Mouse (Mus musculus): ENCODE measurements around the gene Calhm6. TPM values are rescaled to one million over a fixed set of nuclear protein-coding genes. Genes with fewer than 3 reads are reported as not detected.

The Calhm6 gene
- 23.3 to 41.0 TPM (median 24.7 TPM) in 3 replicates for total RNA-seq (2017)

GRCm38 (mm10) chr10:34127392-34128378, at the start of gene Calhm6:
Calhm6 (minus strand) TSS chr10:34127984.
- 0 out of 2 replicates have a peak, but pooled peaks have one; percentile 11 for ATAC-seq (replicated peaks; ENCODE audit: insufficient number of reproducible peaks, low FRiP score, low TSS enrichment, poor library complexity, severe bottlenecking)

DNA sequence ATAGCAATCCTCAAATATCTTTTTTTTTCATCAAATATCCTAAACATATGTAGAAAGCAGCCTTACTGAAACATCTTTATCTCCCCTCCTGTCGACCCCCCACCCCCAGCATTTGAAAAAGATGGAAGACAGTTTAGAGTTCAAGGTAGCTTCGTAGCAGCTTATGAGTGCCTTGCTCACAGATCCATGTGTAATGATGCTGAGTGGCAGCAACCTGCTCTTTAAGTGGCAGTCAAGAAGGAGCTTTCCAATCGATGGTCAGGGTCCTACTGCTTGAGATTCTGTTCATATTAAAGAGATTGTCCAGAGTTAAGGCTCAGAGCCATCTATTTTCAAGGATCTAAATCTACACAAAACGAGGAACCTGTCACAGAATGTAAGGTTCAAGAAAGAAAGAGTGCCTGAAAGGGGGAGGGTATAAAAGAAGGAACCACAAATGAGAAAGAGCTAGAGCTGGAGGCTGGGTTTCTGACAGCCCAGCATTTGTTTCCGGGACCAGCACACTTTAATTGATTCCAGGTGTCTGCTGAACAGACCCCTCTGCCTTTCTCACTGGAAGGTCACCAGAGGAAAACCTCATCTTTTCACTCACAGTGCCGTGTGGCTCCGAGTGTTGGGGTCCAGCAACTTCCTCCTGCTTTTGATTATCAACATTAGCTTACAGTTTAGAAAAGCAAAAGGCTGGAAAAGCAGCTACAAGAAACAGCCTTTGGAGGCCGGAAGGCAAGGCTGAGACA, 48.3 kb upstream of the Calhm6 start:
- no peak for ATAC-seq (replicated peaks; ENCODE audit: insufficient number of reproducible peaks, low FRiP score, low TSS enrichment, poor library complexity, severe bottlenecking)

DNA sequence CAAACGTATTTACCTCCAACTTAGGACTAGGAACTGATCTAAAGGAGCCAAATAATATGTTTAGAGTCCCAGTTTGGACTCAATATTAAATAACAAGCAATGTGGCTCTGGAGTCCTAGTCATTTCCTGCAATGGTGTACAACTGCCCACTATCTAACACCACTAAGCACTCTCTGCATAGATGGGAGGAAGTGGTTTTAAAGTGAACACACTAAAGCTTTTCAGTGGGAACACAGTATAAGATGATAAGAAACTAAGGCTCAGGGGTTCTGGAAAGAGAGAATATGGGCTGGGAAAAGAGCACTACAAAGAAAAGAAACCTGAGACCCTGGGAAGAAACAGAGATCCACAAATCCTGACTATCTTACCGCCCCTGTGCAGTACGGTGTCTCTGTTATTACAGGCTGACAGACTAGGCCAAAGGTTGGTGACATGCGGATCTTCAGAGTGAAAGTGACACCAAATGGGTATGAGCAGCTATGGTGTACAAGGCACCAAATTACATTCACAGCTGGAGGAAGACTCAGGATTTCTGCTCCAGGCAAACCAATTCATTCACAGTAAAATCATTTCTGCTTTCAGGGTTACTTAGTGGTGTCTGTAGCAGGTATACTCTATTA, 45.0 kb upstream of the Calhm6 start:
- ATAC-seq (replicated peaks; ENCODE audit: insufficient number of reproducible peaks, low FRiP score, low TSS enrichment, poor library complexity, severe bottlenecking), result peak; percentile 44; the same call in 1 of the 2 replicates

DNA sequence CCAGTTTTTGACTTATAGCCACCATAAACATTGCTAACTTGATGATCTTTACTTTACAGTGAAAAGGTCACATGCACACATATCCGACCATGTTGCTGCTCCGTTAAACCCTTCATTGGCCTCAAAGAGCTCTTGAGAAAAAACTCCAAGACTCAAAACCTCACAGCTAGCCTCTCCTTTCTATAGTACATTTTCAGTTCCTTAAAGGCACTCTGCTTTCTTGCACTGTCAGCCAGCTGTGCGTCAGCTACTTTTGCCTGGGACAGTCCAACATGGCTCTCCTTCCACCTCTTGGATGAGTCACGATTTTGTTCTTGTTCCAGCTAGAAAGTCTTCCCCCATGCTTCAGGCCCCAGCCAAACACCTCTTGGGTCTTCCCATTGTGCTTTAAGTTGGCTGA, 43.9 kb upstream of the Calhm6 start:
- peak; percentile 79 for ATAC-seq (replicated peaks; ENCODE audit: insufficient number of reproducible peaks, low FRiP score, low TSS enrichment, poor library complexity, severe bottlenecking)

GRCm38 (mm10) chr10:34171191-34171590, 43.4 kb upstream of the Calhm6 start:
- ATAC-seq (replicated peaks; ENCODE audit: insufficient number of reproducible peaks, low FRiP score, low TSS enrichment, poor library complexity, severe bottlenecking), result peak; percentile 41; the same call in 1 of the 2 replicates

DNA sequence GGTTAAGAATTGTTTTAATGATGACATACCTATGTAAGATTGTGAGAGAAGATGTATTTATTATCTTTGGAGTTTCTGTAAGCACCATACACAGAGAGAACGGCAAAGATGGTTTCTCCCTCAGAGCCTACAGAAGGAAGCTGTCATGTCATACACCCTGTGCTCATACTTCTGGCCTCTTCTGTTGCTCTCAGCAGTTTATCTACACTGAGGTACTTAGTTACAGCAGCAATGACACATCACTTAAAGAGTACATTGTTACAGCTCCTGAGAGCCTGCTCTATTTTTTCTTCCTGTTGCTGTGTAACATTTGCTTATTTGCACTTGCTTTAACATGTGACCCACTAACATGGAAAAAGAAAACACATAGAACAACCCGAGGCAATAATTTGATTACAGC, 39.2 kb upstream of the Calhm6 start:
- ATAC-seq (replicated peaks; ENCODE audit: insufficient number of reproducible peaks, low FRiP score, low TSS enrichment, poor library complexity, severe bottlenecking), result no peak

GRCm38 (mm10) chr10:34155796-34156554, 28.2 kb upstream of the Calhm6 start:
- ATAC-seq (replicated peaks; ENCODE audit: insufficient number of reproducible peaks, low FRiP score, low TSS enrichment, poor library complexity, severe bottlenecking), result no peak

DNA sequence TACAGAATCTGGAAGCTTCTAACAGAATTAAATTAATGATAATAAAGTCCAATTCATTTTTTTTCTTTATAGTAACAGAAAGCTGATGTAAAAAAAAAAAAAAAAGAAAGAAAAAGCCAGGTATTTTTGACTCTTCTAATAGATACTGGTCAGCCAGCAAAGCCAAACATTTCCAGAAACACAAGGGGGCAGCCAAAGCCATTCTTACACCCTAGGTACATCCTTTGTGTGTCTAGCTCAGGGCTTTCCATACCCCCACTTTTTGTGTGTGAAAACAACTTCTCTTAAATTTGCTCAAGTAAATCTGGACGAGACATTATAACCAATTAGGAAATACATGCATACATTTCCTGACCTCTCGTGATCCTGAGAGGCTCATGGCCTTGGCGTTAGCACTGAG, 24.0 kb upstream of the Calhm6 start:
- 0 out of 2 replicates have a peak, but pooled peaks have one; percentile 40 for ATAC-seq (replicated peaks; ENCODE audit: insufficient number of reproducible peaks, low FRiP score, low TSS enrichment, poor library complexity, severe bottlenecking)

DNA sequence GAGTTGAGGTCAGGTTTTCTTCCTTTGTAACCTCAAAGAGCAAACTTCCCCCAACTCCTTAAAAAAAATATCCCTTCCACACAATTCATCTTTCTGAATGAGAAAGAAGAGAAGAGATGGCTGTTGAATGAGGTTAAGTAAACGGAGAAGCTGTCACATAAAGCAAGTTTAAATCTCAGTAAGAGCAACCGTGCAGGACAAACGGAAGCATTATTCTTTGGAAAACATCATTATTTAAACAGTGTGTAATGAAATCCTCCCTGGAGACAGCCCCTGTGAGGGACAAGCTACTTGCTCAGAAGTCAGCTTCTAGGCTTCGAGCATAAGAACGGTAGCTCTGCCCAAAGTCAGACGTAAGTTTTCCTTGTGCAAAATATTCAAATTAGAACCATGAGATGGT, 22.7 kb upstream of the Calhm6 start:
- no peak for ATAC-seq (replicated peaks; ENCODE audit: insufficient number of reproducible peaks, low FRiP score, low TSS enrichment, poor library complexity, severe bottlenecking)

DNA sequence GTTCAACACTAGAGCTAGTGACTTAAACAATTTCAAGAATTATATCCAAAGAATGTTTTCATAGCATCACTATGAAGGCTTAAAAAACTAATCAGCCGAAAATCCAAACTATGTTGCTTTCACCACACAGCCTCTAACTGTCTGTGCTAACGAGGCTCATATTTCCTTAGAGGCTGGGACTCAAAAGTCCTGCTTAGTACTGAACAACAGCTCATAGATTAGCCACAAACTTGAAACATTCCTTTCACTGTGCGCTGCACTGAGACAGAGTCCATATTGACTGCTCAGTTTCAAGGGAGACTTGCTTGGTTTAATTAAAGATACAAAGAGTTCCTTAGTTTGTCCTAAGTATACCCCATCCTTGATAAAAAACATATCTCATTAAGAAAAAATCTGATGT, 22.0 kb upstream of the Calhm6 start:
- no peak for ATAC-seq (replicated peaks; ENCODE audit: insufficient number of reproducible peaks, low FRiP score, low TSS enrichment, poor library complexity, severe bottlenecking)

DNA sequence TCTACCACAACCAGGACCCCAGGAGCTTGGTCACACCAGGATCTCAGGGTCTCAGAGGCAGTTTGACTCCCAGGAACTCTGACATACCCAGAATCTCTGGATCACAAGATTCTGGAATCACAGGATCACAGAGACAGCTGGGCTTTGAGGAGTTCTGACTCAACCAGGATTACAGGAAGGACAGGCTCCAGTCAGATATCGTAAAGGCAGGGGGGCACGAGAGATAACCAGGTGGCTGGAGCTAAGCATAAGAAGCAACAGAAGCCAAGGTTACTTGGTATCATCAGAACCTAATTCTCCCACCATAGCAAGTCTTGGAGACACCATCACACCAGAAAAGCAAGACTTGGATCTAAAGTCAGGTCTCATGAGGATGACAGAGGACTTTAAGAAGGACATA, 13.9 kb upstream of the Calhm6 start:
- ATAC-seq (replicated peaks; ENCODE audit: insufficient number of reproducible peaks, low FRiP score, low TSS enrichment, poor library complexity, severe bottlenecking), result no peak

DNA sequence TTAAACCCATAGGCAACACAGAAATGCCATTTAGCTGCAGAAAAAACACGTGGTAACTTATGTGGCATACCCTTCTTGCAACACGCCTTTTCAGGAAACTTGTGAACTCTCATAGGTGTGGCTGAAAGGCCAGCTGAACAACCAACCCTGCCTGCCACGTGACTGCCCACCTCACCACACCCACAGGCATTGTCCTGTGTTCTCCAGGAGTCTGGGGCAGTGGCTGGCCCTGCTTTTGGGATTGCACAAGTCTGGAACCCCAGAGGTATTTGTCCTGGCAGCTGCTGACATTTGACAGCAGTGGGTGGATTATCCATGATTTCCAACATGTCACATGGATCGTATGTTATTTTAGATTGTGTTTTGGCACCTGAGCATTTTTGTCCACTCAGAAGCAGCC, 12.0 kb upstream of the Calhm6 start:
- peak; percentile 40; the same call in 1 of the 2 replicates for ATAC-seq (replicated peaks; ENCODE audit: insufficient number of reproducible peaks, low FRiP score, low TSS enrichment, poor library complexity, severe bottlenecking)

- ATAC-seq (replicated peaks; ENCODE audit: insufficient number of reproducible peaks, low FRiP score, low TSS enrichment, poor library complexity, severe bottlenecking), result peak; percentile 68; the same call in 1 of the 2 replicates
These were observed 10.2 kb upstream of the Calhm6 start for GRCm38 (mm10) chr10:34138027-34138426.

- no peak for ATAC-seq (replicated peaks; ENCODE audit: insufficient number of reproducible peaks, low FRiP score, low TSS enrichment, poor library complexity, severe bottlenecking)
These were observed 8.6 kb upstream of the Calhm6 start for GRCm38 (mm10) chr10:34136432-34136831.

- ATAC-seq (replicated peaks; ENCODE audit: insufficient number of reproducible peaks, low FRiP score, low TSS enrichment, poor library complexity, severe bottlenecking), result peak; percentile 92
These were observed 3.6 kb upstream of the Calhm6 start for GRCm38 (mm10) chr10:34131356-34131755.

GRCm38 (mm10) chr10:34128391-34128790, 607 bp upstream of the Calhm6 start:
- no peak for ATAC-seq (replicated peaks; ENCODE audit: insufficient number of reproducible peaks, low FRiP score, low TSS enrichment, poor library complexity, severe bottlenecking)

GRCm38 (mm10) chr10:34118421-34118820, 9.4 kb downstream of the Calhm6 start:
- no peak for ATAC-seq (replicated peaks; ENCODE audit: insufficient number of reproducible peaks, low FRiP score, low TSS enrichment, poor library complexity, severe bottlenecking)

GRCm38 (mm10) chr10:34117770-34118169, 10.0 kb downstream of the Calhm6 start:
- ATAC-seq (replicated peaks; ENCODE audit: insufficient number of reproducible peaks, low FRiP score, low TSS enrichment, poor library complexity, severe bottlenecking), result no peak

Measured in monocyte, adult 5-6 weeks (primary cell).